Mouse (Mus musculus) stomach, postnatal 0 days (tissue): ENCODE results near the gene Pbx4.

ENCODE experiments used
- CTCF ChIP-seq: IDR thresholded peaks from 2 replicates; pipeline ENCODE4 v1.5.1; 2016; ENCODE audit warnings: antibody characterized with exemption, low read depth, mild to moderate bottlenecking, moderate library complexity
- EP300 ChIP-seq: optimal IDR thresholded peaks from 2 replicates; pipeline ENCODE3; 2016; ENCODE audit warnings: antibody characterized with exemption

DNA sequence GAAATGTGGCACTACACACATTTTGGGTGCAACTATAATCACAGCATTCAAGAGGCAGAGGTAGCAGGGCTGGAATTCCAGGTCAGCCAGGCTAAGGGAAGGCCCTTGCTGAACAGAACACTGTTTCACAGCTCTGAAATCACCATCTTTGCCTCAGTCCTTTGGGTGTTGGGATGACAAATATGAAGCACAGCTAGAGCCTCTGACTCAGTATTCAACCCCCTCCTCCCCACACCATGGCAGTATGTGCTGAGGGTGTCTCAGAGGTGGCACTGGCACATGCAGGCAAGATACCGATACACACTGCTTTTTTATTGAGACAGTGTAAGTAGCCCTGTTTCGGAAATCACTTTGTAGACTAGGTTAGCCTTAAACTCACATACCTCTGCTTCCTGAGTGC, 74.0 kb downstream of the Pbx4 start:
- no peak for TF ChIP-seq CTCF
- no peak for TF ChIP-seq EP300
